Mouse (Mus musculus): ENCODE results near the gene Fibcd1. TPM values are rescaled to one million over a fixed set of nuclear protein-coding genes. Genes with fewer than 3 reads are reported as not detected.

Fibcd1 gene
- total RNA-seq, 2 experiments from 2014 or later, result 85.7 to 96.1 TPM

GRCm38 (mm10) chr2:31770781-31771441 lies 74.9 kb downstream of the Fibcd1 start:
- no peak for DNase-seq (ENCODE audit: low spot score in 2 of 2)

DNA sequence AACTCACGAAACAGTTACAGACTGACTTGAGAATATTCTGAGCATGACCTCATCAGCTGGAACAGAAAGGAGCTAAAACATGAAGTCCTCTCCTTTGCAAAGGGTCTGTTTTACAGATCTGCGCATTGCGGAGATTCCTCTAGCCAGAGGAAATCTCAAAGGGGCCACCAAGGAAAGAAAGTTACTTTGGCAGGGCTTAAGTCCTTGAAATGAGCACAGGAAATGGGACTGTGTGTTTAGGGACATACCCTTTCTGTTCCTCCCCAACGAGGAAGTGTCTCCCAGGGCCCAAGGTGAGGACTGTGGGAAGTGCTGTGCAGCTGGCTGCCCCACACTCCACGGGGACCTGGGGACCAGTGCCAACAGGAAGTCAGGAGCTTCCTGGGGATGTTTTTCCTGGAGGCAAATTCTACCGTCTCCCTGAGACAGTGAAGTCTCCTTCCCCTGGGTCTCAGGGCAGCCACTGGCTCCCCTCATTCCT lies 76.1 kb downstream of the Fibcd1 start:
- DNase-seq (ENCODE audit: low spot score in 2 of 2), result no peak

DNA sequence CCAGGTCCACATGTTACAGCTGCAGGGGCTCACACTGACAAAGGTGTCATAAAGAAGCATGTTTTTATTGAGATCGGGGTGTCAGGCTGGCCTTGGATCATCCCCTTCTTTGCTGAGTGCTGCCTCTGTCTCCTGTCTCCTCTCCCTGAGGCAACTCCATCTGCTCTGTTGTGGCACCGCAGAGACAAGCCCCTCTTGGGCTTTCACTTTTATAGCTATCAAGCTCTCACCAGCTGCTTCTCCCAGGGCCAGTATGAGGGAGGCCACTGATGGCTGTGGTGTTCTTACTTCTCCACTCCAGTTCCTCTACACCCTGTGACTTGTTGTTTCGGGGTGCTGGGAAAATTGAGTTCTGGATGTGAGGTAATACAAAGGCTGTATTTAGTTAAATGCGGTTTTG lies 76.7 kb downstream of the Fibcd1 start:
- DNase-seq (ENCODE audit: low spot score in 2 of 2), result no peak

- no peak for DNase-seq (ENCODE audit: low spot score in 2 of 2)
Observed at GRCm38 (mm10) chr2:31767815-31768214, 78.0 kb downstream of the Fibcd1 start.

DNA sequence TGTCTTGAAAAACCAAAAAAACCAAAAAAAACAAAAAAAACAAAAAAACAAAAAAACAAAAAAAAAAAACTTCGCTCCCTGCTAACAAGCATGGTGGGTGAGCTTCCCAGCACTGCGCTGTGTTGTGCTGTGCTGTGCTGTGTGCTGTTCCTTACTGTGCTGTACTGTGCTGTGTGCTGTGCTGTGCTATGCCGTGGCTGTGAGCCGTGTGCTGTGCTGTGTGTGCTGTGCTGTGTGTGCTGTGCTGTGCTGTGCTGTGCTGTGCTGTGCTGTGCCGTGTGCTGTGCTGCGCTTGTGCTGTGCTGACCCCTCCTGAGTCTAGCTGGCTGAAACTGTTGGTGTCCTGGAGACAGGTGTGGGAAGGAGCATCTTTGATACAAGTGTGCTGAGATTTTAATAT lies 78.7 kb downstream of the Fibcd1 start:
- no peak for DNase-seq (ENCODE audit: low spot score in 2 of 2)

Other genes starting within 250 kb of the Fibcd1 start
- gene Prdm12, start 206.0 kb downstream of the Fibcd1 start, total RNA-seq (2021), result under 1 TPM in 1 of 2 experiments, not detected in 1; 0.31 TPM
- gene Exosc2, start 175.3 kb downstream of the Fibcd1 start, total RNA-seq (2021), result 10 to 100 TPM; 18.9 to 23.4 TPM
- gene Abl1, start 157.6 kb downstream of the Fibcd1 start, total RNA-seq (2021), result 10 to 100 TPM; 42.2 to 48.3 TPM
- not detected for gene Qrfp, start 35.4 kb downstream of the Fibcd1 start, total RNA-seq (2021)
- gene Lamc3, start 41.3 kb upstream of the Fibcd1 start, total RNA-seq (2021), result 10 to 100 TPM in 1 of 2 experiments, 1 to 10 TPM in 1; 9.4 to 10.2 TPM
- gene Aif1l, start 104.1 kb upstream of the Fibcd1 start, total RNA-seq (2021), result 1 to 10 TPM; 8.6 to 8.8 TPM
- gene Nup214, start 128.4 kb upstream of the Fibcd1 start, total RNA-seq (2021), result 10 to 100 TPM; 51.7 to 57.0 TPM
- 1 to 10 TPM; 2.3 to 2.6 TPM for gene Fam78a, start 238.9 kb upstream of the Fibcd1 start, total RNA-seq (2021)
- gene Plpp7, start 249.5 kb upstream of the Fibcd1 start, total RNA-seq (2021), result 10 to 100 TPM; 17.7 to 19.0 TPM

All from layer of hippocampus, postnatal 10 days (tissue).